Mouse (Mus musculus): ENCODE data around the gene Tas2r134. TPM values are rescaled to one million over a fixed set of nuclear protein-coding genes. Genes with fewer than 3 reads are reported as not detected.

The Tas2r134 gene
- polyA plus RNA-seq, 1 experiment from 2014 or later = not detected

DNA sequence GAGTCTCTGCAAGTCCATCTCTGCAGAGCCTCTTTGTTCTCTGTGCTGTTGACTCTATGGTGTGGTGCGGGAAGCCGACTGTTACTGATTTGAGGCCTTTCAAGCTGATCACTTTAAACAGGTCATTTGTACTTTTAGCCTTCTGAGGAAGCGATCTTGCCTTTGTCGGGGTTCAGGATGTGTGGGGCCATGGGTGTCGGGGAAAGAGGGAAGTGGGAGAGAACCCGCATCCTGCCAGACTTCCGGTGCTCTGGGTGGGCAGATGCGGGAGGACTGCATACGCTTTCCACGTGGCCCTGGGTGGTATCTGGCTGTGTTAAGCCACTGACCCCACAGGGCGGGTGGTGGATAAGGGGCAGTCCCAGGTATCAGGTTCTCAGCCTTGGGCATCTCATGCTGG, 10.4 kb downstream of the Tas2r134 start:
- Histone ChIP-seq H3K27me3 (ENCODE audit: control insufficient read depth, insufficient read depth, low read length) (no peaks in the 10 kb centered on the region), H3K36me3 (ENCODE audit: control insufficient read depth, insufficient read depth, low read length) (no peaks in the 10 kb centered on the region), H3K4me3 (ENCODE audit: low read depth, low read length) (no peak overlapping the region), H3K9me3 (ENCODE audit: control insufficient read depth, low read depth, low read length) (no peaks in the 10 kb centered on the region), H3K4me2 (replicated peaks; ENCODE audit: low read depth, low read length) (no peak overlapping the region), H3K9ac (replicated peaks; ENCODE audit: low read depth, low read length) (no peak overlapping the region), H3K27ac (ENCODE audit: low read length) (no peak overlapping the region), H3K4me1 (ENCODE audit: control insufficient read depth, insufficient read depth, low read length) (no peaks in the 10 kb centered on the region)
- ATAC-seq (ENCODE audit: insufficient number of reproducible peaks, insufficient read depth, low FRiP score, low read depth) = no peak
- 80% methylated on average over 11 of the region's 11 CpGs for WGBS

DNA sequence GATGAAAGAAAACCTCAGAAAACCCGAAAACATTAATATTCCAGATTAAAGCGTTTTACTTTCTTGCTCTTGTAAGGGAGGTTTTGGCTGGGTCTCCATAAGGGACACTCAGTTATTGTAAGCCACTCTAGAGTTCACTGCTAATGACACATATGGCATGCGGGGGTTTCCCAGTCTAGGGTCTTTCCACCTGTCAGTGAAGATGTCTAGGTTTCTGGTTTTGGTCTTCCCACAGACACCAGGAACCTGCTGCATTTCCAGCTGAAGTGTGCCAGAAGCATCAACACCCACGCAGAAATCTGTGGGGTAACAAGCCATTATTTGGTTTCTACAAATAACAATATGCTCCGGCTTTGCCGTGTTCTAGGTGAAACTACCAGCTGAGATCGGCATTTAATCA, 14.3 kb downstream of the Tas2r134 start:
- no peaks in the 10 kb centered on the region for H3K36me3 ChIP-seq (ENCODE audit: control insufficient read depth, insufficient read depth, low read length)
- no peak for ATAC-seq (ENCODE audit: insufficient number of reproducible peaks, insufficient read depth, low FRiP score, low read depth)
- 85% methylated on average over 7 of the region's 7 CpGs for WGBS
- H3K4me2 ChIP-seq (replicated peaks; ENCODE audit: low read depth, low read length) = no peak overlapping the region
- H3K9me3 ChIP-seq (ENCODE audit: control insufficient read depth, low read depth, low read length) = no peaks in the 10 kb centered on the region
- no peak overlapping the region for H3K27ac ChIP-seq (ENCODE audit: low read length)
- no peaks in the 10 kb centered on the region for H3K4me1 ChIP-seq (ENCODE audit: control insufficient read depth, insufficient read depth, low read length)
- H3K9ac ChIP-seq (replicated peaks; ENCODE audit: low read depth, low read length) = no peak overlapping the region
- no peak overlapping the region for H3K4me3 ChIP-seq (ENCODE audit: low read depth, low read length)
- no peaks in the 10 kb centered on the region for H3K27me3 ChIP-seq (ENCODE audit: control insufficient read depth, insufficient read depth, low read length)

GRCm38 (mm10) chr2:51643244-51644139, 16.2 kb downstream of the Tas2r134 start:
- Histone ChIP-seq H3K9me3 (ENCODE audit: control insufficient read depth, low read depth, low read length) (no peaks in the 10 kb centered on the region), H3K27ac (ENCODE audit: low read length) (no peak overlapping the region), H3K9ac (replicated peaks; ENCODE audit: low read depth, low read length) (no peak overlapping the region), H3K4me1 (ENCODE audit: control insufficient read depth, insufficient read depth, low read length) (no peaks in the 10 kb centered on the region), H3K36me3 (ENCODE audit: control insufficient read depth, insufficient read depth, low read length) (no peaks in the 10 kb centered on the region), H3K27me3 (ENCODE audit: control insufficient read depth, insufficient read depth, low read length) (no peaks in the 10 kb centered on the region), H3K4me2 (replicated peaks; ENCODE audit: low read depth, low read length) (no peak overlapping the region), H3K4me3 (ENCODE audit: low read depth, low read length) (no peak overlapping the region)
- WGBS = 60% methylated on average over 7 of the region's 7 CpGs
- ATAC-seq (ENCODE audit: insufficient number of reproducible peaks, insufficient read depth, low FRiP score, low read depth) = no peak

DNA sequence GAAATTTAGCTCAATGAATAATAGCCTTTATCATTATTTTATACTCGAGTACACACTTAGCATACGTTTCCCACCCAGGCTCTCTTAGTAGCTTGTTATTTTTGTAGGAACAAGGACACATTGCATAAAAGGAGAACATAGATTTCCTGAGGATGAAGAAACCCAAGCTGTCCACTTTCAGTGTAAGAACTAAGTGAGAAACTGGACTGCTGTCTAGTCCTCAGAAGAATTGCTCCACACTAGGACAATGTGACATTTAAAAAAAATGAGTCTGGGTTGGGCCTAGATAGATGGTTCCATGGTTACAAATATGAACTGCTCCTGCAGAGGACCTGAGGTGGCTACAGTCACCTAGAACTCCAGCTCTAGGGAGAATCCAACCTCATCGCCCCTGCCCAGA, 20.7 kb downstream of the Tas2r134 start:
- H3K4me2 ChIP-seq (replicated peaks; ENCODE audit: low read depth, low read length) = no peak overlapping the region
- H3K9ac ChIP-seq (replicated peaks; ENCODE audit: low read depth, low read length) = no peak overlapping the region
- no peak overlapping the region for H3K27ac ChIP-seq (ENCODE audit: low read length)
- H3K27me3 ChIP-seq (ENCODE audit: control insufficient read depth, insufficient read depth, low read length) = no peaks in the 10 kb centered on the region
- no peaks in the 10 kb centered on the region for H3K36me3 ChIP-seq (ENCODE audit: control insufficient read depth, insufficient read depth, low read length)
- ATAC-seq (ENCODE audit: insufficient number of reproducible peaks, insufficient read depth, low FRiP score, low read depth) = no peak
- no peaks in the 10 kb centered on the region for H3K9me3 ChIP-seq (ENCODE audit: control insufficient read depth, low read depth, low read length)
- H3K4me1 ChIP-seq (ENCODE audit: control insufficient read depth, insufficient read depth, low read length) = no peaks in the 10 kb centered on the region
- 80% methylated on average over 3 of the region's 3 CpGs for WGBS
- H3K4me3 ChIP-seq (ENCODE audit: low read depth, low read length) = no peak overlapping the region

GRCm38 (mm10) chr2:51649887-51650286, 22.6 kb downstream of the Tas2r134 start:
- H3K4me2 ChIP-seq (replicated peaks; ENCODE audit: low read depth, low read length) = no peak overlapping the region
- 63% methylated on average over 1 of the region's 1 CpGs for WGBS
- no peaks in the 10 kb centered on the region for H3K27me3 ChIP-seq (ENCODE audit: control insufficient read depth, insufficient read depth, low read length)
- H3K27ac ChIP-seq (ENCODE audit: low read length) = no peak overlapping the region
- no peaks in the 10 kb centered on the region for H3K4me1 ChIP-seq (ENCODE audit: control insufficient read depth, insufficient read depth, low read length)
- H3K36me3 ChIP-seq (ENCODE audit: control insufficient read depth, insufficient read depth, low read length) = no peaks in the 10 kb centered on the region
- H3K9me3 ChIP-seq (ENCODE audit: control insufficient read depth, low read depth, low read length) = no peaks in the 10 kb centered on the region
- H3K4me3 ChIP-seq (ENCODE audit: low read depth, low read length) = no peak overlapping the region
- no peak for ATAC-seq (ENCODE audit: insufficient number of reproducible peaks, insufficient read depth, low FRiP score, low read depth)
- H3K9ac ChIP-seq (replicated peaks; ENCODE audit: low read depth, low read length) = no peak overlapping the region

DNA sequence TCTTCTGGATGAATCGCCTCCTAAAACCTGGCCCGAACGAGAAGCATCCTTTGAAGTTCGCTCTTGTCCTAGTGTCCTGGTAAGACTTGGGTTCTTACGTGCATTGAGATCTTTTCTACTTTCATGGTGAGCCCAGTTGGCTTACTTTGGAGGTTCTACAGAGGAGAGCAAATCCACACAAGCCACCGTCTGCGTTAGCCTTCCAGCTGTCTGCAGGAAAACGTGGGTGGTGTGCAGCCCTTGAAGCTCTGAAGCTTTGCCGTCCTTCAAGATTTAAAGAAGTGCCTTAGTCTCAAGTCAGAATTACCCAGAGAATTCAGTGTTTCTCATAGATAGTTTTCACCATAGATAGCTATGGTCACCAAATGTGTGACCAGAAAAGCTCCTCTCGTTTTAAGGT, 24.8 kb downstream of the Tas2r134 start:
- ATAC-seq (ENCODE audit: insufficient number of reproducible peaks, insufficient read depth, low FRiP score, low read depth) = no peak
- no peak overlapping the region for H3K27ac ChIP-seq (ENCODE audit: low read length)
- no peaks in the 10 kb centered on the region for H3K9me3 ChIP-seq (ENCODE audit: control insufficient read depth, low read depth, low read length)
- no peak overlapping the region for H3K4me2 ChIP-seq (replicated peaks; ENCODE audit: low read depth, low read length)
- 94% methylated on average over 10 of the region's 10 CpGs for WGBS
- H3K4me1 ChIP-seq (ENCODE audit: control insufficient read depth, insufficient read depth, low read length) = no peaks in the 10 kb centered on the region
- H3K9ac ChIP-seq (replicated peaks; ENCODE audit: low read depth, low read length) = no peak overlapping the region
- no peaks in the 10 kb centered on the region for H3K27me3 ChIP-seq (ENCODE audit: control insufficient read depth, insufficient read depth, low read length)
- H3K4me3 ChIP-seq (ENCODE audit: low read depth, low read length) = no peak overlapping the region
- no peaks in the 10 kb centered on the region for H3K36me3 ChIP-seq (ENCODE audit: control insufficient read depth, insufficient read depth, low read length)

DNA sequence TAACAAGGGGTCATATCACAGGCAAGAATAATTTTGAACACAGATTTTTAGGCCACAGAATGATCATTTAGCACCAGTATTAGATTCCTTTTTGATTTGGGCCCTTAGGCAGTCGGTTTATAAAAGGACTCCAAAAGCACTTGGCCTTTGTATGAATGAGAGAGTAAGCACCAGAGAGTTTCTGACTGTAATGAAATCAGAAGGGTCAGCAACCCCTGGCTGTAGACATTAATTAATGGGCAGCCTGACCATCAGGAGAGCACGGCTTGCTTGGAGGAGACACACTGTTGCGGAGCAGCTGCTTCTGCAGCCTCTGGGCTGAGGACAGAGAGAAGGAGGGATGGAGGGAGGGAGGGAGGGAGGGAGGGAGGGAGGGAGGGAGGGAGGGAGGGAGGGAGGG, 30.4 kb downstream of the Tas2r134 start:
- WGBS = 41% methylated on average over 3 of the region's 3 CpGs
- Histone ChIP-seq H3K9me3 (ENCODE audit: control insufficient read depth, low read depth, low read length) (no peaks in the 10 kb centered on the region), H3K27me3 (ENCODE audit: control insufficient read depth, insufficient read depth, low read length) (no peaks in the 10 kb centered on the region), H3K4me2 (replicated peaks; ENCODE audit: low read depth, low read length) (no peak overlapping the region), H3K27ac (ENCODE audit: low read length) (no peak overlapping the region), H3K4me3 (ENCODE audit: low read depth, low read length) (no peak overlapping the region), H3K9ac (replicated peaks; ENCODE audit: low read depth, low read length) (no peak overlapping the region), H3K36me3 (ENCODE audit: control insufficient read depth, insufficient read depth, low read length) (no peaks in the 10 kb centered on the region), H3K4me1 (ENCODE audit: control insufficient read depth, insufficient read depth, low read length) (no peaks in the 10 kb centered on the region)
- ATAC-seq (ENCODE audit: insufficient number of reproducible peaks, insufficient read depth, low FRiP score, low read depth) = no peak

DNA sequence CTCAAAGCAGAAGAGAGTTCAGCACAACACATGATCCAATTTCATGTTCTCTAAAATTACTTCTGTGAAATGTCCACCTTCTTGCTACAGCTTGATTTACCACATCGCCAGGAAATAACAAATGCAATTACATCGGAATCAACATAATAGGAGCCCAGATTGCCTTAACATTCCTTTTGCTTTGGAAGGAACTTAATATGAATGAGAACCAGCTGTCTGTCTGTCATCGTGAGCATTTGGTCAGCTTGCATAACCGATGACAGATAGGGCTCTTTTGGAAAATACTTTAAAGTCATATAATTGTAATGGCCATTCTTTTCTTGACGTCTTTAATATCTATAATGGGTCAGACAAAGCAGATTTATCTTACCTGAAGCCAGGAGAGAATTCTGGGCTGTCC, 31.0 kb downstream of the Tas2r134 start:
- no peak for ATAC-seq (ENCODE audit: insufficient number of reproducible peaks, insufficient read depth, low FRiP score, low read depth)
- H3K9me3 ChIP-seq (ENCODE audit: control insufficient read depth, low read depth, low read length) = no peaks in the 10 kb centered on the region
- H3K4me1 ChIP-seq (ENCODE audit: control insufficient read depth, insufficient read depth, low read length) = no peaks in the 10 kb centered on the region
- WGBS = 55% methylated on average over 5 of the region's 5 CpGs
- H3K27me3 ChIP-seq (ENCODE audit: control insufficient read depth, insufficient read depth, low read length) = no peaks in the 10 kb centered on the region
- H3K27ac ChIP-seq (ENCODE audit: low read length) = no peak overlapping the region
- H3K9ac ChIP-seq (replicated peaks; ENCODE audit: low read depth, low read length) = no peak overlapping the region
- no peaks in the 10 kb centered on the region for H3K36me3 ChIP-seq (ENCODE audit: control insufficient read depth, insufficient read depth, low read length)
- H3K4me2 ChIP-seq (replicated peaks; ENCODE audit: low read depth, low read length) = no peak overlapping the region
- H3K4me3 ChIP-seq (ENCODE audit: low read depth, low read length) = no peak overlapping the region

- no peak overlapping the region for H3K9ac ChIP-seq (replicated peaks; ENCODE audit: low read depth, low read length)
- H3K4me3 ChIP-seq (ENCODE audit: low read depth, low read length) = no peak overlapping the region
- H3K36me3 ChIP-seq (ENCODE audit: control insufficient read depth, insufficient read depth, low read length) = no peaks in the 10 kb centered on the region
- no peak overlapping the region for H3K4me2 ChIP-seq (replicated peaks; ENCODE audit: low read depth, low read length)
- ATAC-seq (ENCODE audit: insufficient number of reproducible peaks, insufficient read depth, low FRiP score, low read depth) = no peak
- H3K27me3 ChIP-seq (ENCODE audit: control insufficient read depth, insufficient read depth, low read length) = no peaks in the 10 kb centered on the region
- H3K27ac ChIP-seq (ENCODE audit: low read length) = no peak overlapping the region
- no peaks in the 10 kb centered on the region for H3K4me1 ChIP-seq (ENCODE audit: control insufficient read depth, insufficient read depth, low read length)
- WGBS = 61% methylated on average over 2 of the region's 2 CpGs
- H3K9me3 ChIP-seq (ENCODE audit: control insufficient read depth, low read depth, low read length) = no peaks in the 10 kb centered on the region
These were observed 47.0 kb downstream of the Tas2r134 start for GRCm38 (mm10) chr2:51674321-51674720.

Measured in stomach, embryonic 14.5 days (tissue).